Mouse (Mus musculus): Measurements from ENCODE around the gene Zkscan7. TPM values are rescaled to one million over a fixed set of nuclear protein-coding genes. Genes with fewer than 3 reads are reported as not detected.
"Not testable (repeated sequence)": the region's sequence is repeated elsewhere in the genome, so short reads cannot be mapped to it uniquely, and the experiment has no call there.

Gene Zkscan7
- polyA plus RNA-seq (2015; fragmentation: Nextera tagmentation; extraction: Ambion mirVana): 3.3 and 4.5 TPM in 2 replicates

- H3K9ac ChIP-seq: no peak within 1 kb of the TSS
- H3K4me3 ChIP-seq: peak within 1 kb of the TSS; percentile 89
- H3K4me1 ChIP-seq (replicated peaks): peaks cover 14% of the 10 kb centered on the region
- WGBS: 87% methylated on average over 3 of the region's 3 CpGs
- ATAC-seq (ENCODE audit: low FRiP score, low read depth): no peak
- H3K4me2 ChIP-seq: peak within 1 kb of the TSS; percentile 84
- H3K27ac ChIP-seq (replicated peaks): peak within 1 kb of the TSS; percentile 82
- no peaks in the 10 kb centered on the region for H3K27me3 ChIP-seq
- no peaks in the 10 kb centered on the region for H3K9me3 ChIP-seq
- H3K36me3 ChIP-seq: no peaks in the 10 kb centered on the region; the same call in 1 of the 2 replicates
These were observed at the start of gene Zkscan7 for GRCm38 (mm10) chr9:122885385-122885784. Gene Zkscan7 (plus strand): TSS chr9:122885685.

- peak; percentile 34; the same call in 1 of the 2 replicates for ATAC-seq (ENCODE audit: low FRiP score, low read depth)
- Histone ChIP-seq H3K4me1 (replicated peaks) (peaks cover 12% of the 10 kb centered on the region; the same call in 1 of the 2 replicates), H3K27me3 (no peaks in the 10 kb centered on the region), H3K9me3 (no peaks in the 10 kb centered on the region), H3K9ac (no peak overlapping the region), H3K4me3 (no peak overlapping the region), H3K4me2 (no peak overlapping the region), H3K27ac (replicated peaks) (peak overlapping the region; percentile 46), H3K36me3 (0 out of 2 replicates have a peak, but pooled peaks cover 10% of the 10 kb centered on the region)
- WGBS: 72% methylated on average over 9 of the region's 9 CpGs
These were observed 49.4 kb upstream of the Zkscan7 start for GRCm38 (mm10) chr9:122836126-122836525.

- Histone ChIP-seq H3K27ac (replicated peaks) (peak overlapping the region; percentile 46), H3K36me3 (0 out of 2 replicates have a peak, but pooled peaks cover 10% of the 10 kb centered on the region), H3K4me2 (no peak overlapping the region), H3K27me3 (no peaks in the 10 kb centered on the region), H3K4me1 (replicated peaks) (peaks cover 12% of the 10 kb centered on the region; the same call in 1 of the 2 replicates), H3K4me3 (no peak overlapping the region), H3K9me3 (no peaks in the 10 kb centered on the region), H3K9ac (no peak overlapping the region)
- ATAC-seq (ENCODE audit: low FRiP score, low read depth): peak; percentile 81
- 40% methylated on average over 6 of the region's 6 CpGs for WGBS
These were observed 48.7 kb upstream of the Zkscan7 start for GRCm38 (mm10) chr9:122836790-122837189.

GRCm38 (mm10) chr9:122837216-122837615 is 48.3 kb upstream of the Zkscan7 start:
- H3K4me1 ChIP-seq (replicated peaks): peaks cover 12% of the 10 kb centered on the region; the same call in 1 of the 2 replicates
- no peaks in the 10 kb centered on the region for H3K27me3 ChIP-seq
- H3K9me3 ChIP-seq: no peaks in the 10 kb centered on the region
- WGBS: 83% methylated on average over 4 of the region's 4 CpGs
- H3K36me3 ChIP-seq: 0 out of 2 replicates have a peak, but pooled peaks cover 10% of the 10 kb centered on the region
- H3K9ac ChIP-seq: no peak overlapping the region
- peak overlapping the region; percentile 43 for H3K27ac ChIP-seq (replicated peaks)
- peak; percentile 56; the same call in 1 of the 2 replicates for ATAC-seq (ENCODE audit: low FRiP score, low read depth)
- no peak overlapping the region for H3K4me3 ChIP-seq
- H3K4me2 ChIP-seq: no peak overlapping the region

- Histone ChIP-seq H3K9me3 (no peaks in the 10 kb centered on the region), H3K4me2 (no peak overlapping the region), H3K9ac (no peak overlapping the region), H3K36me3 (0 out of 2 replicates have a peak, but pooled peaks cover 10% of the 10 kb centered on the region), H3K4me1 (replicated peaks) (peaks cover 12% of the 10 kb centered on the region; the same call in 1 of the 2 replicates), H3K27ac (replicated peaks) (no peak overlapping the region; the same call in 1 of the 2 replicates), H3K27me3 (no peaks in the 10 kb centered on the region), H3K4me3 (no peak overlapping the region)
- no peak for ATAC-seq (ENCODE audit: low FRiP score, low read depth)
- 27% methylated on average over 16 of the region's 16 CpGs for WGBS
These were observed 47.8 kb upstream of the Zkscan7 start for GRCm38 (mm10) chr9:122837680-122838079.

GRCm38 (mm10) chr9:122843760-122844159 is 41.7 kb upstream of the Zkscan7 start, which contains the start of gene Gm35549:
Gene Gm35549 (minus strand): TSS chr9:122844035.
- no peak for ATAC-seq (ENCODE audit: low FRiP score, low read depth)
- Histone ChIP-seq H3K4me3 (no peak within 1 kb of the TSS), H3K9ac (no peak within 1 kb of the TSS), H3K36me3 (peaks cover 5% of the 10 kb centered on the region), H3K27me3 (no peaks in the 10 kb centered on the region), H3K27ac (replicated peaks) (no peak within 1 kb of the TSS), H3K4me2 (no peak within 1 kb of the TSS), H3K4me1 (replicated peaks) (no peaks in the 10 kb centered on the region), H3K9me3 (no peaks in the 10 kb centered on the region)
- 84% methylated on average over 3 of the region's 3 CpGs for WGBS

- Histone ChIP-seq H3K4me3 (no peak overlapping the region), H3K36me3 (peaks cover 22% of the 10 kb centered on the region), H3K9ac (no peak overlapping the region), H3K27me3 (no peaks in the 10 kb centered on the region), H3K4me2 (no peak overlapping the region), H3K4me1 (replicated peaks) (no peaks in the 10 kb centered on the region), H3K9me3 (no peaks in the 10 kb centered on the region), H3K27ac (replicated peaks) (no peak overlapping the region)
- ATAC-seq (ENCODE audit: low FRiP score, low read depth): no peak
- WGBS: 88% methylated on average over 3 of the region's 3 CpGs
These were observed 39.9 kb upstream of the Zkscan7 start for GRCm38 (mm10) chr9:122845621-122846020.

GRCm38 (mm10) chr9:122846156-122846555 is 39.3 kb upstream of the Zkscan7 start:
- Histone ChIP-seq H3K4me2 (no peak overlapping the region), H3K9ac (no peak overlapping the region), H3K9me3 (no peaks in the 10 kb centered on the region), H3K27me3 (no peaks in the 10 kb centered on the region), H3K27ac (replicated peaks) (no peak overlapping the region), H3K4me1 (replicated peaks) (no peaks in the 10 kb centered on the region), H3K4me3 (no peak overlapping the region), H3K36me3 (peaks cover 28% of the 10 kb centered on the region)
- ATAC-seq (ENCODE audit: low FRiP score, low read depth): no peak

GRCm38 (mm10) chr9:122847811-122848311 is 37.6 kb upstream of the Zkscan7 start:
- ATAC-seq (ENCODE audit: low FRiP score, low read depth); H3K4me3 ChIP-seq; H3K9me3 ChIP-seq; H3K9ac ChIP-seq; H3K4me1 ChIP-seq (replicated peaks); H3K4me2 ChIP-seq; H3K27ac ChIP-seq (replicated peaks); H3K27me3 ChIP-seq: not testable (repeated sequence)
- WGBS: 95% methylated on average over 7 of the region's 8 CpGs
- H3K36me3 ChIP-seq: peaks cover 45% of the 10 kb centered on the region

GRCm38 (mm10) chr9:122854526-122854925 is 31.0 kb upstream of the Zkscan7 start:
- no peaks in the 10 kb centered on the region for H3K9me3 ChIP-seq
- no peak overlapping the region for H3K9ac ChIP-seq
- H3K36me3 ChIP-seq: peaks cover 94% of the 10 kb centered on the region
- H3K27me3 ChIP-seq: no peaks in the 10 kb centered on the region
- H3K4me2 ChIP-seq: no peak overlapping the region
- H3K4me3 ChIP-seq: no peak overlapping the region
- no peak for ATAC-seq (ENCODE audit: low FRiP score, low read depth)
- no peaks in the 10 kb centered on the region for H3K4me1 ChIP-seq (replicated peaks)
- H3K27ac ChIP-seq (replicated peaks): no peak overlapping the region
- 91% methylated on average over 7 of the region's 7 CpGs for WGBS

GRCm38 (mm10) chr9:122855141-122855540 is 30.3 kb upstream of the Zkscan7 start:
- not testable (repeated sequence) for H3K27ac ChIP-seq (replicated peaks); H3K9ac ChIP-seq; H3K4me1 ChIP-seq (replicated peaks); H3K4me3 ChIP-seq; H3K4me2 ChIP-seq; ATAC-seq (ENCODE audit: low FRiP score, low read depth); H3K27me3 ChIP-seq; H3K9me3 ChIP-seq
- WGBS: 92% methylated on average over 3 of the region's 7 CpGs
- H3K36me3 ChIP-seq: peaks cover 94% of the 10 kb centered on the region

- H3K4me2 ChIP-seq: no peak overlapping the region
- H3K4me1 ChIP-seq (replicated peaks): no peaks in the 10 kb centered on the region
- no peak overlapping the region for H3K9ac ChIP-seq
- WGBS: 99% methylated on average over 4 of the region's 4 CpGs
- H3K36me3 ChIP-seq: peaks cover 94% of the 10 kb centered on the region
- no peak overlapping the region for H3K4me3 ChIP-seq
- H3K27ac ChIP-seq (replicated peaks): no peak overlapping the region
- no peak for ATAC-seq (ENCODE audit: low FRiP score, low read depth)
- no peaks in the 10 kb centered on the region for H3K27me3 ChIP-seq
- H3K9me3 ChIP-seq: no peaks in the 10 kb centered on the region
These were observed 29.9 kb upstream of the Zkscan7 start for GRCm38 (mm10) chr9:122855617-122856016.

GRCm38 (mm10) chr9:122856716-122857115 is 28.8 kb upstream of the Zkscan7 start:
- H3K9me3 ChIP-seq: no peaks in the 10 kb centered on the region
- over 99% methylated on average over 3 of the region's 3 CpGs for WGBS
- H3K9ac ChIP-seq: no peak overlapping the region
- no peak for ATAC-seq (ENCODE audit: low FRiP score, low read depth)
- peaks cover 94% of the 10 kb centered on the region for H3K36me3 ChIP-seq
- H3K27ac ChIP-seq (replicated peaks): no peak overlapping the region
- H3K27me3 ChIP-seq: no peaks in the 10 kb centered on the region
- no peaks in the 10 kb centered on the region for H3K4me1 ChIP-seq (replicated peaks)
- H3K4me3 ChIP-seq: no peak overlapping the region
- no peak overlapping the region for H3K4me2 ChIP-seq

Measured in hindbrain, embryonic 15.5 days (tissue).